Mouse (Mus musculus) urinary bladder, postnatal 36 days (tissue): ENCODE measurements around the gene Med12l.

Experiments used
- DNase-seq, 2 experiments: peaks; one replicate each; pipeline ENCODE4 v3.0.0; 2022; ENCODE audit warnings: low spot score in 2 of 2, mixed read lengths in 1 of 2

Gene Med12l

GRCm38 (mm10) chr3:59187336-59187735, 181.7 kb downstream of the Med12l start:
- no peak for DNase-seq

DNA sequence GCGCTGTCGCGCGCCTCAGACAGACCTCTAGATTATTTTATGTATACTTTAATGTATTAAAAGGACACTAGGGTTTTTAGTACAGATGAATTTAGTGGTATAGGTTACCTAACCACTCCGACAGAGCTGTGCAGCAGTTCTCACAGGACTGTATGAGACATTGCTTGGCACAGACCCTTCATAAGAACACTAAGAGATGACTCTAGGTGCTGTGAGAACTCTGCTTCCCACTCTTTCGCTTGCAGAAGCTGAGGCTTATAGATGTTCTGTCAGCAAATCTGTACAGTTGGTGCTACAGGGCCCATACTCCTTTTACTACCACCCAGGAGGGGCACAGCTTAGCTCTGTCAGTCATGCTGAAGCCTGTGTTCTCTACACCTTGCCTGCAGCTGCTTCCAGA, 186.0 kb downstream of the Med12l start:
- no peak for DNase-seq

GRCm38 (mm10) chr3:59194099-59194498, 188.5 kb downstream of the Med12l start:
- peak in 1 of 2 experiments; percentile 38 for DNase-seq

- peak; percentile 33 to 50 for DNase-seq
These were observed 189.3 kb downstream of the Med12l start, which contains the start of gene Gpr87 for GRCm38 (mm10) chr3:59194938-59195337. Gene Gpr87, minus strand, starts transcription at chr3:59195104.

GRCm38 (mm10) chr3:59197329-59197948, 191.8 kb downstream of the Med12l start:
- no peak for DNase-seq

GRCm38 (mm10) chr3:59203802-59204520, 198.3 kb downstream of the Med12l start:
- DNase-seq = no peak

- DNase-seq = no peak
These were observed 199.3 kb downstream of the Med12l start for GRCm38 (mm10) chr3:59204719-59205503.

GRCm38 (mm10) chr3:59205941-59206340, 200.3 kb downstream of the Med12l start:
- no peak for DNase-seq

- no peak for DNase-seq
These were observed 203.3 kb downstream of the Med12l start for GRCm38 (mm10) chr3:59208650-59209548.

DNA sequence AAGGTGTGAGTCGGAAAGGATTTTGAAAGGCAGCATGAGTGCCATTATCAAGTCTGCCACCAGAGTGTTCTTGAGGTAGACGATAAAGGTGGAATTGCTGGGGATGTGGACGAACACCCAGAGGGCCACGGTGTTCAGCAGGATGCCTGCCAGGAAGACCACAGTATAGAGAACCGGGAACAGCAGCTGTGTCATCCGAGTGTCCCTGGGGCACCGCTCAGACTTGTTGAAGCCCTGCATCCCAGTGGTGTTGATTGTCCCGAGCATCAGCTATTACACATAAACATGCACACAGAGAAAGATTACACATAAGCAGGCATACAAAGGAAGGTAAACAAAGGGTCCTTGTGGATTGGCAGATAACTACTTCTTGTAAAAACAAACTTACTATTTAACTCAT, 204.5 kb downstream of the Med12l start:
- DNase-seq = no peak

- no peak for DNase-seq
These were observed 205.1 kb downstream of the Med12l start, which contains the start of gene P2ry13 for GRCm38 (mm10) chr3:59210727-59211126. Gene P2ry13, minus strand, starts transcription at chr3:59210882.

GRCm38 (mm10) chr3:59211784-59212183, 206.2 kb downstream of the Med12l start:
- DNase-seq = no peak

- DNase-seq = no peak
These were observed 206.8 kb downstream of the Med12l start for GRCm38 (mm10) chr3:59212404-59212803.

DNA sequence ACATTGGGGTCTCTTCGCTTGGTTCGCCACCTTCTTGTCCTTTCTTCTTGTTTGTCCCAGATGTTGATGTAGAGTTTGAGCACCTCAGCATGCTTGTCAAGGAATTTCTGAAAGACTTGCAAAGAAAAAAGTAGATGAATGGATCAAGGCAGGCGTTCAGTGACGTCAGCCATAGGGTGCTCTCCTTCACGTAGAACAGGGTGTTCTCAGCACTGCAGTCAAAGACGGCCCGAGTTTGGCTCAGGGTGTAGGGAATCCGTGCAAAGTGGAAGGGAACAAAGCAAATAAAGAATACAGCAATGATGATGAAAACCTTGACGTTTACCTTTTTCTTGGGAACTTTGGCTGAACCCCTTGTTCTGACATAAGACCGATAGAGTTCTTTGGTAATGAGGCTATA, 211.6 kb downstream of the Med12l start:
- no peak for DNase-seq

- no peak for DNase-seq
These were observed 213.7 kb downstream of the Med12l start for GRCm38 (mm10) chr3:59219326-59219725.

DNA sequence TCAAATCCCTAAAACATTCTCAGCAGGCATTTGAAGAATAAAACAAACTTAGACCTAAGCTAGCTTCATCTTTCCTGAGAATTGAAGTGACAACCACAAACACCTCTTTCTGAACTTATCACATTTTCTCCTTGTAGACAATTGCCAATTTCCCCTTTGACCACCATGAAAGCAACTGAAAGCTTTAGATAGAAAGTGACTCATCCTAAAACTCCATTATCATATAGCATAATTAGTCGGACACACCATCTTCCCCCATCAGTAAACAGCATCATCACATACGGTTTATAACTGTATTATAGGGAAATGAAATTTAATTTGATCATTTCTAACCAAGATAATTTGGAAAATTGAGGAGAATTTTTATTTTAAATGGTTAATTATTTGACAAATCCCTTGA, 216.7 kb downstream of the Med12l start:
- DNase-seq = no peak

DNA sequence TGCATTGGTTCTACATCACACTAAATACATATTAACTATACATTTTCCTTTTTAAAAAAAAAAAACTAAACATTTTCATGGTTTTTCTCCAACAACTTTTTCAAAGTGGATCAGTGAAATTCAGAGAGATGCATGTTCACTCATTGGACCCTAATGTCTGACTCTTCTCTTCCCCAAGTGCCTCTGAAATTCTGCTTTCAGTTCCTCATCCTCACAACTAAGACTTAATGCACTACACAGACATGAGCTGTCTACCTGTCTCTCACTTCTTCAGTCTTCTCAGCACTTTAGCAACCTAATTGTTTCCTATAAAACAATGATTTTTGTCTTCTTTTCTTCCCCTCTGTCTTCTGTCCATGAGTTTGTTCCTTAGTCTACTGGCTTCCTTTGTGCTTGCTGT, 219.8 kb downstream of the Med12l start:
- DNase-seq = no peak

- DNase-seq = no peak
These were observed 222.1 kb downstream of the Med12l start for GRCm38 (mm10) chr3:59227696-59228095.

DNA sequence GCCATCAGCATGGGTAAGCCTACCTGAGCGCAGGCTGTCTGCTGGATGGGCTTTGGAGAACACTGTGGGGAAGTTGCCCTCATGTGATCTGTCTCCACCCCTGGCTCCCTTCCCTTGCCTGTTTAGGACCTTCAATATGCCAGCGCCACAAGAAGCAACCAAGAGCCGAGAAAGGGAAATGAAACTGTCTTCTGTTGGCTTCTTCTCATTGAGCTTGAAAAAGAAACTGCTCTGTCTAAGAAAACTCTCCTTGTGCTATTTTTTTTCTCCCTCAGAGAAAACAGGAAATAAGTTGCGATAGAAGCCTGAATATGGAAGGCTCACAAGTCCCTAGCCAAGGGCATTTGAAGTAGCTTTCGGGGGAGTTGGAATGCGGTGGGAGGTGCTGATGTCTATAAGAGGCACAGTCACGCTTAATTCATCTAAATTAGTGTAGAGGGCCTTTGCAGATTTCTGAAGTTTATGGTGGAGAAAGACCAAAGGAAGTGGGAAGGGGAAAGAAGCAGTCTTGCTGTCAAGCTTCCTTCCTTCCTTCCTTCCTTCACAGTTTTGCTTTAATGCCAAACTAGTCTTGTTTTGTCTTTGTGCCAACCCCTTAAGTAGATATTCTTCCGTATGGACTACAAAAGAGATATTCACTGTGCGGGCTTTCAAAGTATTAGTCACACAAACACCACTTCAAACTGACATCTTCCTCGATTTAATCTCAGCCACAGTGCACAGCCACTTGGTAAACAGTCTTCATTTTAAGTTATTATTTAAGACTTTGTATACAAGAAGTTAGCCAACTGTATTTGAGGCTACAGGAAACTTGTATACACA, 223.3 kb downstream of the Med12l start:
- no peak for DNase-seq

DNA sequence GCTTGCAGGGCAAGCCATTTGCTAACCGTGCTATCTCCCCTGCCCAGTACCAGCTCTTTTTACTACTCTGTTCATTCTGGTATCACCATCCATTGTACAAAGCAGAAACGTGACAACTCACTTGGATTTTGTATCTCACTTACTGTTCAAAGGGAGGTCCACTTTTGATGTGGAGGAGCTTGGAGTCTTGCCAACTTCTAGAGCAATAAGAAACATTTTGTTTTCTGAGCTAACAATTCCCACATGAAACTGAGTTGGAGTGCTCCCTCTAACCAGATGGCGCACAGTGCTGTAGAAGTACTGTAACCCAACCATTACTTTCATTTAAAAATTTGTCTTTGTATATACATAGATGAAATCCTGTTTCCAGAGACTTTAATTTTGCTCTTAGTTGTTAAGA, 225.3 kb downstream of the Med12l start:
- DNase-seq = no peak

GRCm38 (mm10) chr3:59234878-59235277, 229.3 kb downstream of the Med12l start:
- DNase-seq = no peak
